Mouse (Mus musculus): ENCODE data around the gene Npr2.

- TF ChIP-seq CTCF (conservative IDR thresholded peaks at IDR 0.05; ENCODE audit: low read length), result no peak
- no peak for TF ChIP-seq POU5F1 (IDR thresholded peaks at IDR 0.05; ENCODE audit: borderline replicate concordance, low read length)
- TF ChIP-seq NANOG (IDR thresholded peaks at IDR 0.05; ENCODE audit: borderline replicate concordance, low read length), result no peak
These were observed 3.1 kb downstream of the Npr2 start for GRCm38 (mm10) chr4:43634621-43635374.

All from E14TG2a.4 (cell line).